Mouse (Mus musculus): ENCODE measurements around the gene Kdm8. TPM values are rescaled to one million over a fixed set of nuclear protein-coding genes. Genes with fewer than 3 reads are reported as not detected.

Kdm8 gene
- polyA plus RNA-seq, 1 experiment from 2014 or later = 10.4 TPM

DNA sequence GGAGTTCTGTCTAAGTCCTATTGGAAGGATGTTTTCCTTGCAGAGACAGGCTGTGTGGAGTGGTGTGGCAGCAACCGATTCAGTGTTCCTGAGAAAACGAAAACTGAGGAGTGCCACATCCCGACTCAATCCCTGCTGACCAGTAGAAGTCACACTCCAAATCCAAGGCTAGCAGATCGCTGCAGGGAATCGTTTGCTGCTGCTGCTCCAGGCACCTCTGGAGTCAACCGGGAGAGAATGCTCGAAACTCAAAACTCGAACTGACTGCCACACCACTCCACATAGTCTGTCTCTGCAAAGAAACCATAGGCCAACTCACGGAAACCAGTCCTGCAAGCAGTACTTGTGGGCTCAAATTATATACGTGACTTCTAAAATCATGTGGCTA is 406 bp upstream of the Kdm8 start:
- Histone ChIP-seq H3K4me1 (ENCODE audit: control insufficient read depth, insufficient read depth, low read length) (peaks cover 9% of the 10 kb centered on the region), H3K36me3 (ENCODE audit: control insufficient read depth, insufficient read depth, low read length) (no peaks in the 10 kb centered on the region; the same call in 1 of the 2 replicates), H3K27ac (ENCODE audit: low read length) (peak overlapping the region; percentile 98), H3K9ac (ENCODE audit: low read depth, low read length) (peak overlapping the region; percentile 85), H3K27me3 (replicated peaks; ENCODE audit: control insufficient read depth, insufficient read depth, low read length) (no peaks in the 10 kb centered on the region), H3K4me3 (ENCODE audit: low read length) (peak overlapping the region; percentile 70), H3K4me2 (ENCODE audit: low read depth, low read length) (peak overlapping the region; percentile 72), H3K9me3 (ENCODE audit: control insufficient read depth, low read length) (peaks cover 9% of the 10 kb centered on the region; the same call in 1 of the 2 replicates)
- WGBS = 15% methylated on average over 10 of the region's 10 CpGs
- ATAC-seq = peak; percentile 24

GRCm38 (mm10) chr7:125450678-125451077 is 6.2 kb downstream of the Kdm8 start:
- 67% methylated on average over 1 of the region's 1 CpGs for WGBS
- peaks cover under 1% of the 10 kb centered on the region for H3K4me1 ChIP-seq (ENCODE audit: control insufficient read depth, insufficient read depth, low read length)
- no peaks in the 10 kb centered on the region for H3K27me3 ChIP-seq (replicated peaks; ENCODE audit: control insufficient read depth, insufficient read depth, low read length)
- no peak for ATAC-seq
- H3K9ac ChIP-seq (ENCODE audit: low read depth, low read length) = no peak overlapping the region
- H3K36me3 ChIP-seq (ENCODE audit: control insufficient read depth, insufficient read depth, low read length) = no peaks in the 10 kb centered on the region; the same call in 1 of the 2 replicates
- no peak overlapping the region for H3K27ac ChIP-seq (ENCODE audit: low read length)
- H3K4me3 ChIP-seq (ENCODE audit: low read length) = no peak overlapping the region
- H3K9me3 ChIP-seq (ENCODE audit: control insufficient read depth, low read length) = 0 out of 2 replicates have a peak, but pooled peaks cover 3% of the 10 kb centered on the region
- no peak overlapping the region for H3K4me2 ChIP-seq (ENCODE audit: low read depth, low read length)

GRCm38 (mm10) chr7:125451078-125451477 is 6.6 kb downstream of the Kdm8 start:
- Histone ChIP-seq H3K4me2 (ENCODE audit: low read depth, low read length) (no peak overlapping the region), H3K4me3 (ENCODE audit: low read length) (no peak overlapping the region), H3K4me1 (ENCODE audit: control insufficient read depth, insufficient read depth, low read length) (no peaks in the 10 kb centered on the region), H3K27ac (ENCODE audit: low read length) (no peak overlapping the region), H3K9me3 (ENCODE audit: control insufficient read depth, low read length) (0 out of 2 replicates have a peak, but pooled peaks cover under 1% of the 10 kb centered on the region), H3K36me3 (ENCODE audit: control insufficient read depth, insufficient read depth, low read length) (no peaks in the 10 kb centered on the region; the same call in 1 of the 2 replicates), H3K9ac (ENCODE audit: low read depth, low read length) (no peak overlapping the region), H3K27me3 (replicated peaks; ENCODE audit: control insufficient read depth, insufficient read depth, low read length) (no peaks in the 10 kb centered on the region)
- ATAC-seq = no peak
- 66% methylated on average over 2 of the region's 2 CpGs for WGBS

- H3K36me3 ChIP-seq (ENCODE audit: control insufficient read depth, insufficient read depth, low read length) = no peaks in the 10 kb centered on the region
- no peak overlapping the region for H3K4me2 ChIP-seq (ENCODE audit: low read depth, low read length)
- H3K27me3 ChIP-seq (replicated peaks; ENCODE audit: control insufficient read depth, insufficient read depth, low read length) = no peaks in the 10 kb centered on the region
- no peaks in the 10 kb centered on the region for H3K4me1 ChIP-seq (ENCODE audit: control insufficient read depth, insufficient read depth, low read length)
- H3K9me3 ChIP-seq (ENCODE audit: control insufficient read depth, low read length) = no peaks in the 10 kb centered on the region
- 95% methylated on average over 4 of the region's 4 CpGs for WGBS
- H3K9ac ChIP-seq (ENCODE audit: low read depth, low read length) = no peak overlapping the region
- ATAC-seq = no peak
- no peak overlapping the region for H3K4me3 ChIP-seq (ENCODE audit: low read length)
- H3K27ac ChIP-seq (ENCODE audit: low read length) = no peak overlapping the region
Measured at GRCm38 (mm10) chr7:125453671-125454070, 9.2 kb downstream of the Kdm8 start.

DNA sequence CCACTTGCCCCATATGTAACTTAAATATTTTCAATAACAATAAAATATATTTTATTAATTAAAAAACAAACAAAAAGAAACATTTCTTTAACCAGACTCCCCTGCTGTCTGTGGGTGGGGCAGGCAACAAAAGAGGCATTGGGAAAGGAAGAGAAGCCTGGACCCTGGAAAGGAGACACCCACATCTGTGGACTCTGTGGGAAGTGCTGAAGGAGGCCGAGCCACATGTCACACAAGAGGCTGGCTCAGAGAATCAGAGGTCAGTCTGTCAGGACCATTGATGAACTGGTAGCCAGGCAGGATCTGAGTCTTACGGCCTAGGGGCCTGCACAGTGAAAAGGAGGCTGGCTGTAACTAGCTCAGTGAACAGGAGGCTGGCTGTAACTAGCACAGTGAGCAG is 17.7 kb downstream of the Kdm8 start:
- peaks cover 8% of the 10 kb centered on the region; the same call in 1 of the 2 replicates for H3K36me3 ChIP-seq (ENCODE audit: control insufficient read depth, insufficient read depth, low read length)
- no peak for ATAC-seq
- H3K4me2 ChIP-seq (ENCODE audit: low read depth, low read length) = no peak overlapping the region
- H3K4me1 ChIP-seq (ENCODE audit: control insufficient read depth, insufficient read depth, low read length) = no peaks in the 10 kb centered on the region
- H3K9me3 ChIP-seq (ENCODE audit: control insufficient read depth, low read length) = no peaks in the 10 kb centered on the region
- H3K27me3 ChIP-seq (replicated peaks; ENCODE audit: control insufficient read depth, insufficient read depth, low read length) = no peaks in the 10 kb centered on the region
- no peak overlapping the region for H3K9ac ChIP-seq (ENCODE audit: low read depth, low read length)
- no peak overlapping the region for H3K27ac ChIP-seq (ENCODE audit: low read length)
- no peak overlapping the region for H3K4me3 ChIP-seq (ENCODE audit: low read length)
- 60% methylated on average over 2 of the region's 2 CpGs for WGBS

DNA sequence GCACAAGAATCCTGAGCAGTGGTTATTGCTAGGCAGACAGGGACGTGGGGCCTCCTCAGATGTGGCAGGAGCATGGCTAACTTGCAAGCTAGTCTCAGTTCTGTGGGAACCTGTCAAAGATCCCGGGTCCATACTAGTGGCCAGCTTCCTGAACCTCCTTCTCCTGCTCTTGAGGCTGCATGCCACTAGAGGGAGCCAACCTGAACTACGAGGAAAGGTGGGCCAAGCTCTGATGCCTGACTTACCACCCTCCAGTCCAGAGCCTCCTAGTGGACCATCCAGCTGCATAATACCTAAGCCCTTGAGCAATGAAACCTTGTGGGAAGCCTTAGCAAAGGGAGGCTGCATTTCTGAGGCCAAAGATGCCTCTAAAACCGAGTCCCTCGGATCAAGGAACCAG is 25.5 kb downstream of the Kdm8 start:
- 0 out of 2 replicates have a peak, but pooled peaks have one; percentile 17 for ATAC-seq
- H3K4me1 ChIP-seq (ENCODE audit: control insufficient read depth, insufficient read depth, low read length) = peaks cover 6% of the 10 kb centered on the region; the same call in 1 of the 2 replicates
- no peak overlapping the region for H3K27ac ChIP-seq (ENCODE audit: low read length)
- H3K36me3 ChIP-seq (ENCODE audit: control insufficient read depth, insufficient read depth, low read length) = peaks cover 10% of the 10 kb centered on the region; the same call in 1 of the 2 replicates
- H3K4me2 ChIP-seq (ENCODE audit: low read depth, low read length) = no peak overlapping the region
- H3K9ac ChIP-seq (ENCODE audit: low read depth, low read length) = no peak overlapping the region
- no peaks in the 10 kb centered on the region for H3K27me3 ChIP-seq (replicated peaks; ENCODE audit: control insufficient read depth, insufficient read depth, low read length)
- H3K9me3 ChIP-seq (ENCODE audit: control insufficient read depth, low read length) = no peaks in the 10 kb centered on the region
- 28% methylated on average over 5 of the region's 5 CpGs for WGBS
- no peak overlapping the region for H3K4me3 ChIP-seq (ENCODE audit: low read length)

GRCm38 (mm10) chr7:125470901-125471300 is 26.4 kb downstream of the Kdm8 start:
- ATAC-seq = no peak

GRCm38 (mm10) chr7:125471991-125472741 is 27.7 kb downstream of the Kdm8 start:
- peaks cover 17% of the 10 kb centered on the region for H3K4me1 ChIP-seq (ENCODE audit: control insufficient read depth, insufficient read depth, low read length)
- H3K9ac ChIP-seq (ENCODE audit: low read depth, low read length) = no peak overlapping the region
- ATAC-seq = peak; percentile 86
- no peak overlapping the region for H3K4me2 ChIP-seq (ENCODE audit: low read depth, low read length)
- H3K36me3 ChIP-seq (ENCODE audit: control insufficient read depth, insufficient read depth, low read length) = peaks cover 6% of the 10 kb centered on the region; the same call in 1 of the 2 replicates
- H3K4me3 ChIP-seq (ENCODE audit: low read length) = no peak overlapping the region
- H3K27me3 ChIP-seq (replicated peaks; ENCODE audit: control insufficient read depth, insufficient read depth, low read length) = no peaks in the 10 kb centered on the region
- no peaks in the 10 kb centered on the region for H3K9me3 ChIP-seq (ENCODE audit: control insufficient read depth, low read length)
- whole genome bisulfite sequencing = 23% methylated on average over 13 of the region's 13 CpGs
- peak overlapping the region; percentile 73 for H3K27ac ChIP-seq (ENCODE audit: low read length)

More at GRCm38 (mm10) chr7:125470901-125471300, 26.4 kb downstream of the Kdm8 start:
- H3K9me3 ChIP-seq (ENCODE audit: control insufficient read depth, low read length) = no peaks in the 10 kb centered on the region
- no peak overlapping the region for H3K4me2 ChIP-seq (ENCODE audit: low read depth, low read length)
- no peak overlapping the region for H3K9ac ChIP-seq (ENCODE audit: low read depth, low read length)
- no peak overlapping the region for H3K27ac ChIP-seq (ENCODE audit: low read length)
- peaks cover 13% of the 10 kb centered on the region for H3K4me1 ChIP-seq (ENCODE audit: control insufficient read depth, insufficient read depth, low read length)
- 87% methylated on average over 4 of the region's 4 CpGs for WGBS
- no peak overlapping the region for H3K4me3 ChIP-seq (ENCODE audit: low read length)
- peaks cover 6% of the 10 kb centered on the region; the same call in 1 of the 2 replicates for H3K36me3 ChIP-seq (ENCODE audit: control insufficient read depth, insufficient read depth, low read length)
- H3K27me3 ChIP-seq (replicated peaks; ENCODE audit: control insufficient read depth, insufficient read depth, low read length) = no peaks in the 10 kb centered on the region

DNA sequence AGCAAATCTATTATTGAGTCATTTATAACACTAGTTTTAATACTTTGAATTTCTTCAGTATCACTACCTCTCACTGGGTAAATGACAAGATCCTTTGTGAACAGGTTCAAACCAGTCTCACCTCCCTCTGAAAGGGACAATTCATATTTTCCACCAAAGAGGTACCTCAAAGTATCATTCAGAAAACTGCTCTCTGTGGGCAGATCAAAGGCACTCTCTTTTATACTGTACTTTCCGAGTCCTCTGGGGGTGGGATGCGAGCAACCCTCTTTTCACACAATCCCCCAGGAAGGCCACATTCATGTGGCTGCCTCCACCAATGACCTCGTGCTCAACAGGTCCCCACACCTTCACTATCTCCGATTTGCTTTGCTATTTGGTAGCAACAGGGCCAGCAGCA is 30.1 kb downstream of the Kdm8 start:
- H3K4me1 ChIP-seq (ENCODE audit: control insufficient read depth, insufficient read depth, low read length) = peaks cover 17% of the 10 kb centered on the region
- no peak overlapping the region for H3K4me3 ChIP-seq (ENCODE audit: low read length)
- H3K36me3 ChIP-seq (ENCODE audit: control insufficient read depth, insufficient read depth, low read length) = peaks cover under 1% of the 10 kb centered on the region; the same call in 1 of the 2 replicates
- ATAC-seq = no peak
- no peaks in the 10 kb centered on the region for H3K27me3 ChIP-seq (replicated peaks; ENCODE audit: control insufficient read depth, insufficient read depth, low read length)
- H3K4me2 ChIP-seq (ENCODE audit: low read depth, low read length) = no peak overlapping the region
- H3K9ac ChIP-seq (ENCODE audit: low read depth, low read length) = no peak overlapping the region
- 85% methylated on average over 4 of the region's 4 CpGs for WGBS
- no peaks in the 10 kb centered on the region for H3K9me3 ChIP-seq (ENCODE audit: control insufficient read depth, low read length)
- no peak overlapping the region for H3K27ac ChIP-seq (ENCODE audit: low read length)

Data from intestine, embryonic 16.5 days (tissue).